Mouse (Mus musculus) E14TG2a.4 (cell line): ENCODE results near the gene Grcc10.
A peak's percentile ranks its signal among the peaks of the same experiment; 100 is the strongest.

Experiments
- H3K27me3 ChIP-seq: 2 replicates; pipeline ENCODE4 v1.6.1; 2014; ENCODE audit warnings: low read length, control low read depth; ENCODE audit not compliant: insufficient read depth
- H3K36me3 ChIP-seq: 2 replicates; pipeline ENCODE4 v1.6.1; 2014; ENCODE audit warnings: low read length, control low read depth; ENCODE audit not compliant: insufficient read depth
- H3K4me1 ChIP-seq: replicated peaks from 2 replicates; pipeline ENCODE4 v1.6.1; 2014; ENCODE audit warnings: low read depth, low read length, control low read depth
- H3K4me3 ChIP-seq: replicated peaks from 2 replicates; pipeline ENCODE4 v1.5.1; 2014; ENCODE audit warnings: mild to moderate bottlenecking, low read length
- H3K9me3 ChIP-seq: 2 replicates; pipeline ENCODE4 v1.6.1; 2014; ENCODE audit warnings: low read length, control low read depth
- CTCF ChIP-seq: conservative IDR thresholded peaks from 2 replicates; pipeline ENCODE4 v1.5.1; 2014; ENCODE audit warnings: low read length
- NANOG ChIP-seq: IDR thresholded peaks from 2 replicates; pipeline ENCODE4 v1.6.1; 2014; ENCODE audit warnings: borderline replicate concordance, low read length, mixed read lengths
- POU5F1 ChIP-seq: IDR thresholded peaks from 2 replicates; pipeline ENCODE4 v1.6.1; 2014; ENCODE audit warnings: low read length, borderline replicate concordance

The Grcc10 gene

GRCm38 (mm10) chr6:124740211-124740887 is 825 bp downstream of the Grcc10 start:
- Histone ChIP-seq H3K4me1 (peaks cover 74% of the 10 kb centered on the region), H3K27me3 (no peaks in the 10 kb centered on the region; the same call in 1 of the 2 replicates), H3K9me3 (no peaks in the 10 kb centered on the region), H3K36me3 (peaks cover 21% of the 10 kb centered on the region), H3K4me3 (peak overlapping the region; percentile 86)
- TF ChIP-seq POU5F1 (no peak), CTCF (peak; percentile 31), NANOG (no peak)

GRCm38 (mm10) chr6:124739231-124739796 is 1.9 kb downstream of the Grcc10 start:
- no peak for TF ChIP-seq CTCF
- TF ChIP-seq NANOG = no peak
- TF ChIP-seq POU5F1 = no peak
- peaks cover 65% of the 10 kb centered on the region for H3K4me1 ChIP-seq
- H3K27me3 ChIP-seq = no peaks in the 10 kb centered on the region; the same call in 1 of the 2 replicates
- H3K9me3 ChIP-seq = no peaks in the 10 kb centered on the region
- H3K4me3 ChIP-seq = peak overlapping the region; percentile 86
- H3K36me3 ChIP-seq = peaks cover 17% of the 10 kb centered on the region

DNA sequence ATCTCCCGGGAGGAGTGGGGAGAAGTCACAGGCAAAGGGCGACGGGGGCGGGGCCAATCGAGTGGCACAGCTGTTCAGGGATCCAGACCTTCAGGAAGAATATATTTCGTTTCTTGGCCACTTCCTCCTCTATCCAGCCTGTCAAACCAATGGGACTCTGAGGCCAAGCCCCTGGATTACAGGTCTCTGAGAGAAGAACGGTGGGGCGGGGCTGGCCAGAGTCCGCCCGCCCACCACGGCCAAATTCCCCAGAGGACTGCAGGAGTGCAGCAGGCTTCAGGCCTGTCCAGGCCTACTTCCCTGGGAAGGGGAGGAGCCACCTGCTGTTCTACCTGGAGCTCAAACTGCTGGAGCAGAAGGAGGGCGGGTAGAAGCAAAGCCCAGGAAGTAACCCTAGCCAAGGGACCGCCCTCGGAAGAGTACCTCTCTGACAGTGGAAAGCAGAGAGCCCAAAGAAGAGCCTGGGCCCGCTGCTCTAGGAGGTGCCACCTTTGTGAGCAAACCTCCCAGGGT is 2.6 kb downstream of the Grcc10 start, which contains the start of gene Ptpn6:
Gene Ptpn6 (minus strand): TSS at position 204 of the 513 bp plus-strand sequence.
- Histone ChIP-seq H3K4me1 (peaks cover 67% of the 10 kb centered on the region), H3K4me3 (peak within 1 kb of the TSS; percentile 86), H3K27me3 (no peaks in the 10 kb centered on the region; the same call in 1 of the 2 replicates), H3K9me3 (no peaks in the 10 kb centered on the region), H3K36me3 (peaks cover 10% of the 10 kb centered on the region)
- no peak for TF ChIP-seq POU5F1
- no peak for TF ChIP-seq NANOG
- no peak for TF ChIP-seq CTCF

DNA sequence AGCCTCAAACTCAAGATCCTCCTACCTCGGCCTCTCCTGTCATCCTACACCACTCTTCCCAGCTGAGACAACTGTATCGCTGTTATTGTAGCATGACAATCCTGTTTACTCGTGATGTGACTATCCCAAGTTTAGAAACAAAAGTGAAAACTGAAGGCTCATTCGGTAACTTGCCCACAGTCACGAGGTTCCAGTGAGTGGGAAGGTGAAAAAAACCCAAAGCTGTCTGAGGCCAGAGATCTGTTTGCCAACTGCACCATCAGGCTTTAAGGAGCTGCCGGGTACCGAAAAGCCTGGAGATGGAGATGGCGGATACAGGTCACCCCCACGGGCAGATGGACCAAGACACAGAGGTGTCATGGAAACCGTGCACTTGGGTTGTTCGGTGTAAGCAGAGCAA is 4.1 kb downstream of the Grcc10 start:
- H3K4me3 ChIP-seq = no peak overlapping the region

DNA sequence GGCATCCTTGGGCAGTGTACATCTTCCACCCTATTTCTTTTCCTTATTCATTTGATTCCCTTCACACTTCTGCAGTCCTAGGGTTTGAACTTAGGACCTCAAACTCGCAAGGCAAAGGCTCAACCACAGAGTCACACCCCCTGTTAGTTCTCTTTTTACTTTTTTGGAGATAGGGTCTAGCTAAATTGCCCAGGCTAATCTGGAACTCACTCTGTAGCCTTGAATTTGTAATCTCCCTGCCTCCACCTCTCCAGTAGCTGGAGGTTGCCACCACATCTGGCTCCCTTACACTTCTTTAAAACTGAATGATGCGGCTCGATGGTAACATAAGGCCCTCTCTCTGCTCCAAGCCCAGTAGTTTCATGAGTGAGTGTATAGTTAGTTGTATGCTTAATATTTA is 6.8 kb downstream of the Grcc10 start:
- no peak overlapping the region for H3K4me3 ChIP-seq
- peaks cover 23% of the 10 kb centered on the region for H3K36me3 ChIP-seq
- H3K9me3 ChIP-seq = no peaks in the 10 kb centered on the region
- no peaks in the 10 kb centered on the region for H3K27me3 ChIP-seq
- H3K4me1 ChIP-seq = peaks cover 65% of the 10 kb centered on the region
- TF ChIP-seq NANOG (no peak), CTCF (no peak), POU5F1 (no peak)

More for the DNA sequence above, 4.1 kb downstream of the Grcc10 start:
- Histone ChIP-seq H3K27me3 (no peaks in the 10 kb centered on the region), H3K4me1 (peaks cover 67% of the 10 kb centered on the region), H3K36me3 (0 out of 2 replicates have a peak, but pooled peaks cover 2% of the 10 kb centered on the region), H3K9me3 (no peaks in the 10 kb centered on the region)
- TF ChIP-seq CTCF = no peak
- TF ChIP-seq NANOG = no peak
- no peak for TF ChIP-seq POU5F1

- Histone ChIP-seq H3K36me3 (peaks cover 37% of the 10 kb centered on the region), H3K4me1 (peaks cover 60% of the 10 kb centered on the region), H3K27me3 (no peaks in the 10 kb centered on the region), H3K4me3 (peak overlapping the region; percentile 76), H3K9me3 (no peaks in the 10 kb centered on the region)
- TF ChIP-seq CTCF (no peak), NANOG (no peak), POU5F1 (no peak)
Observed at GRCm38 (mm10) chr6:124732476-124733370, 8.5 kb downstream of the Grcc10 start.

DNA sequence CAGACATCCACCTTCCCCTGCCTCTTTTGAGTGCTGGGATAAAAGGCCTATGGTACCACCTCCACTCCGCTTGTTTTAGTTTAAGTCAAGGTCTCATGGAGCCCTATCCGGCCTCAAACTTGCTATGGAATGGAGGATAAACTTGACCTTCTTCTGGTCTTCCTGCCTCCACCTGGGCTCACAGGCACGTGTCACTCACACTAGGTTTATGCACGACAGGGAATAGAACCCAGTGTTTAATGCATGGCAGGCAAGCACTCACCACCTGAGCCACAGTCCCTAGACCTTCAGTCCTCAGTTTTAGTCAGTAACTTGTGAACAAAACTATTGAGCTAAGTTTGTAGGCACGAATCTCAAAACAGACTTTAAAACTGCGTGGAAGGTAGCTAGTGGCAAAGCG is 10.1 kb downstream of the Grcc10 start:
- H3K36me3 ChIP-seq = peaks cover 51% of the 10 kb centered on the region
- no peak overlapping the region for H3K4me3 ChIP-seq
- peaks cover 53% of the 10 kb centered on the region for H3K4me1 ChIP-seq
- no peaks in the 10 kb centered on the region for H3K9me3 ChIP-seq
- no peaks in the 10 kb centered on the region for H3K27me3 ChIP-seq
- TF ChIP-seq NANOG = no peak
- no peak for TF ChIP-seq CTCF
- TF ChIP-seq POU5F1 = no peak

DNA sequence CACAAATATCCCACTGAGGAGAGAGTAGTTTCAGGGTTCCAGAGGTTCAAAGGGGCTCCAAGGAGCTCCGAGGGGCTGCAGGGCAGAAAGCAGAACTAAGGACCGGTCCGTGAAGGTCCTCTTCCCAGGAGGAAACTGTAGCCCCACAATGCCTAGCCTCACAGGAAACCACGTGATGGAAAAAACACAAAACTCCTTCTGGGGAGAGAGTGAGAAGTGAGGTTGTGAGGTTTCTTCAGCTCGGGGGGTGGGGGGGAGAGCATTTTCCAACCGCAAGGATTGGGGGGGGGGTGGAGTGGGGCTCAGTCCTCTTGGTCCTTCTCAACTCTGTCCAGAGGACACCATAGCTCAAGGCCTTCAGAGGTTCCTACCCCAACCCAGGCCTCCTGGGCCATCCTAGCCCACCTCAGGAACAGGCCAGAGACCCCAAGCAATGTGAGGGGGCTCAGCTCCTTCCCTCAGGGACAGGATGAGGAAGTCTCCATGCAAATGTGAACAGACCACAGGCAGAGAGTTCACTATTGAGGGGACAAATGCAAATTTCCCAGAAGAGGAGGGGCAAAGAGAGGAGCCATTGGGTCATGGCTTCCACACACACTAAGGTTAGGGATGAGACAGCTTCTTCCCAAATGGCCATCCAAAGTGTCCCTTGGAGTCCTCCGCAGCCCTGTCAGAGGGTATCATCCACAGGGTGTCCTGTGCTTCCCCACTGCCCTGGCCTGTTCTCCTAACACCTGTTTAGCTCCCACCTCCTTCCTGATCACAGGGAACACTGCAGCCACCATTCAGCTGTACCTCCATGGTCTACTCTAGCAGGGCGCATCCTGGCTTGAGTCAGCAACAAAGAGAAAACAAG is 11.1 kb downstream of the Grcc10 start:
- peaks cover 53% of the 10 kb centered on the region for H3K4me1 ChIP-seq
- H3K9me3 ChIP-seq = no peaks in the 10 kb centered on the region
- H3K4me3 ChIP-seq = no peak overlapping the region
- TF ChIP-seq POU5F1 (no peak), NANOG (no peak), CTCF (no peak)
- no peaks in the 10 kb centered on the region for H3K27me3 ChIP-seq
- peaks cover 61% of the 10 kb centered on the region for H3K36me3 ChIP-seq
